Mouse (Mus musculus) CH12.LX (cell line): ENCODE results near the gene Cd40. TPM values are rescaled to one million over a fixed set of nuclear protein-coding genes. Genes with fewer than 3 reads are reported as not detected.
A peak's percentile ranks its signal among the peaks of the same experiment; 100 is the strongest.

Source experiments
- DNase-seq: peaks from one replicate; pipeline ENCODE4 v3.0.0-alpha.2; 2013; ENCODE audit errors: extremely low read depth
- H3K27ac ChIP-seq: 2 replicates; pipeline ENCODE4 v1.5.1; 2012; ENCODE audit warnings: low read depth, mild to moderate bottlenecking, control low read depth, moderate library complexity; ENCODE audit not compliant: insufficient read depth
- H3K27me3 ChIP-seq: replicated peaks from 2 replicates; pipeline ENCODE3; 2012; ENCODE audit warnings: inconsistent platforms
- H3K36me3 ChIP-seq, 2 experiments: replicated peaks in 1 of 2; 2 replicates each; pipeline versions ENCODE3 to v1.6.1; 2012; ENCODE audit warnings: inconsistent platforms in 1 of 2, low read length in 1 of 2, mild to moderate bottlenecking in 1 of 2, mixed read lengths in 1 of 2, moderate library complexity in 1 of 2; ENCODE audit not compliant: control insufficient read depth in 1 of 2, insufficient read depth in 1 of 2
- H3K4me1 ChIP-seq, 2 experiments: 2 replicates each; pipeline ENCODE4 v1.6.1; 2012; ENCODE audit warnings: inconsistent platforms in 1 of 2, moderate library complexity in 1 of 2; ENCODE audit not compliant: insufficient read depth in 2 of 2, control insufficient read depth in 1 of 2
- H3K4me2 ChIP-seq: 2 replicates; pipeline ENCODE4 v1.6.1; 2012; ENCODE audit warnings: low read depth, mild to moderate bottlenecking, control low read depth; ENCODE audit not compliant: poor library complexity, insufficient read depth, severe bottlenecking
- H3K4me3 ChIP-seq, 3 experiments: fragments of 150-350 bp in 1 of 3; sonication (generic) in 1 of 3; replicated peaks in 1 of 3; 2 replicates each; pipeline versions ENCODE3 to v1.5.1; 2011 to 2012; ENCODE audit warnings: low read depth in 2 of 3, low read length in 2 of 3, mild to moderate bottlenecking in 2 of 3, moderate library complexity in 2 of 3, control low read depth in 1 of 3, improper control_type of control experiment in 1 of 3, inconsistent platforms in 1 of 3, mixed read lengths in 1 of 3; ENCODE audit not compliant: poor library complexity in 1 of 3
- H3K79me2 ChIP-seq: replicated peaks from 2 replicates; pipeline ENCODE4 v1.6.1; 2012; ENCODE audit warnings: mild to moderate bottlenecking, moderate library complexity; ENCODE audit not compliant: control insufficient read depth, poor library complexity, insufficient read depth, severe bottlenecking; ENCODE audit errors: extremely low read depth
- H3K9ac ChIP-seq: 2 replicates; pipeline ENCODE4 v1.6.1; 2012; ENCODE audit warnings: low read depth, mild to moderate bottlenecking, control low read depth, moderate library complexity; ENCODE audit not compliant: insufficient read depth
- H3K9me3 ChIP-seq: replicated peaks from 2 replicates; pipeline ENCODE3; 2012; ENCODE audit warnings: low read length, inconsistent platforms, mixed read lengths
- BHLHE40 ChIP-seq: IDR thresholded peaks from 2 replicates; pipeline ENCODE4 v1.6.1; 2011; ENCODE audit warnings: mild to moderate bottlenecking, low read depth, low read length, improper control_type of control experiment
- CHD1 ChIP-seq: IDR thresholded peaks from 2 replicates; pipeline ENCODE4 v1.6.1; 2012; ENCODE audit warnings: low read depth, low read length, improper control_type of control experiment, inconsistent platforms
- CHD2 ChIP-seq: IDR thresholded peaks from 2 replicates; pipeline ENCODE4 v1.6.1; 2011; ENCODE audit warnings: low read length, improper control_type of control experiment
- ELF1 ChIP-seq: IDR thresholded peaks from 2 replicates; pipeline ENCODE4 v1.6.1; 2014; ENCODE audit warnings: low read depth, mild to moderate bottlenecking, inconsistent platforms, low read length, improper control_type of control experiment
- EP300 ChIP-seq: IDR thresholded peaks from 2 replicates; pipeline ENCODE4 v1.6.1; 2011; ENCODE audit warnings: low read length, improper control_type of control experiment
- ETS1 ChIP-seq: conservative IDR thresholded peaks from 2 replicates; pipeline ENCODE4 v1.6.1; 2012; ENCODE audit warnings: low read depth, mild to moderate bottlenecking, inconsistent platforms, low read length, improper control_type of control experiment, moderate library complexity
- GABPA ChIP-seq: IDR thresholded peaks from 2 replicates; pipeline ENCODE4 v1.6.1; 2012; ENCODE audit warnings: low read depth, low read length, improper control_type of control experiment, inconsistent platforms; ENCODE audit not compliant: insufficient replicate concordance
- HCFC1 ChIP-seq: IDR thresholded peaks from 2 replicates; pipeline ENCODE4 v1.6.1; 2012; ENCODE audit warnings: low read depth, mild to moderate bottlenecking, inconsistent platforms, low read length, improper control_type of control experiment
- IRF4 ChIP-seq: IDR thresholded peaks from 2 replicates; pipeline ENCODE4 v1.6.1; 2014; ENCODE audit warnings: low read depth, mild to moderate bottlenecking, inconsistent platforms, low read length, improper control_type of control experiment
- KAT2A ChIP-seq: IDR thresholded peaks from 2 replicates; pipeline ENCODE4 v1.6.1; 2012; ENCODE audit warnings: low read length, improper control_type of control experiment, inconsistent platforms; ENCODE audit not compliant: insufficient replicate concordance
- MAFK ChIP-seq: IDR thresholded peaks from 2 replicates; pipeline ENCODE4 v1.6.1; 2011; ENCODE audit warnings: low read length, improper control_type of control experiment; ENCODE audit not compliant: insufficient replicate concordance
- MAX ChIP-seq: IDR thresholded peaks from 2 replicates; pipeline ENCODE4 v1.6.1; 2011; ENCODE audit warnings: low read length, improper control_type of control experiment
- MEF2A ChIP-seq: IDR thresholded peaks from 2 replicates; pipeline ENCODE4 v1.6.1; 2014; ENCODE audit warnings: low read depth, mild to moderate bottlenecking, inconsistent platforms, low read length, improper control_type of control experiment, borderline replicate concordance
- MXI1 ChIP-seq: IDR thresholded peaks from 2 replicates; pipeline ENCODE4 v1.6.1; 2011; ENCODE audit warnings: mild to moderate bottlenecking, low read depth, low read length, improper control_type of control experiment
- MYC ChIP-seq: IDR thresholded peaks from 2 replicates; pipeline ENCODE4 v1.6.1; 2011; ENCODE audit warnings: low read depth, mild to moderate bottlenecking, improper control_type of control experiment, low read length
- NELFE ChIP-seq: IDR thresholded peaks from 2 replicates; pipeline ENCODE4 v1.6.1; 2011; ENCODE audit warnings: low read depth, low read length, improper control_type of control experiment
- PAX5 ChIP-seq: IDR thresholded peaks from 2 replicates; pipeline ENCODE4 v1.6.1; 2012; ENCODE audit warnings: low read length, inconsistent platforms, mixed read lengths
- POLR2A ChIP-seq: IDR thresholded peaks from 2 replicates; pipeline ENCODE4 v1.6.1; 2011; ENCODE audit warnings: low read depth, mild to moderate bottlenecking, improper control_type of control experiment, low read length
- POLR2AphosphoS2 ChIP-seq: IDR thresholded peaks from 2 replicates; pipeline ENCODE4 v1.6.1; 2011; ENCODE audit warnings: low read depth, low read length, improper control_type of control experiment
- RAD21 ChIP-seq: IDR thresholded peaks from 2 replicates; pipeline ENCODE4 v1.6.1; 2011; ENCODE audit warnings: low read depth, mild to moderate bottlenecking, low read length, improper control_type of control experiment, moderate library complexity
- RCOR1 ChIP-seq: conservative IDR thresholded peaks from 2 replicates; pipeline ENCODE4 v1.6.1; 2012; ENCODE audit warnings: low read depth, mild to moderate bottlenecking, inconsistent platforms, low read length, improper control_type of control experiment
- SIN3A ChIP-seq: IDR thresholded peaks from 2 replicates; pipeline ENCODE4 v1.6.1; 2012; ENCODE audit warnings: low read length, improper control_type of control experiment, inconsistent platforms
- TBP ChIP-seq: conservative IDR thresholded peaks from 2 replicates; pipeline ENCODE4 v1.6.1; 2011; ENCODE audit warnings: low read depth, low read length, improper control_type of control experiment
- TCF12 ChIP-seq: IDR thresholded peaks from 2 replicates; pipeline ENCODE4 v1.6.1; 2014; ENCODE audit warnings: low read depth, mild to moderate bottlenecking, inconsistent platforms, low read length, improper control_type of control experiment
- UBTF ChIP-seq: IDR thresholded peaks from 2 replicates; pipeline ENCODE4 v1.6.1; 2012; ENCODE audit warnings: low read depth, mild to moderate bottlenecking, inconsistent platforms, low read length, improper control_type of control experiment, moderate library complexity
- ZMIZ1 ChIP-seq: IDR thresholded peaks from 2 replicates; pipeline ENCODE4 v1.6.1; 2012; ENCODE audit warnings: low read depth, mild to moderate bottlenecking, inconsistent platforms, low read length, improper control_type of control experiment
- dilution Hi-C: fragments of 300-500 bp; cut with MboI; formaldehyde crosslinking; loops from 2 replicates; pipeline ENCODE4 v1.14.3; 2020; ENCODE audit warnings: low sequenced_read_pairs; ENCODE audit not compliant: extremely low pct_unique_long_range_greater_than_20kb, extremely low pct_ligation_motif_present
- in situ Hi-C: fragments of 300-500 bp; cut with MboI; formaldehyde crosslinking; loops from 3 replicates; pipeline ENCODE4 v1.14.3; 2019; ENCODE audit warnings: low sequenced_read_pairs, low pct_ligation_motif_present, low pct_unique_long_range_greater_than_20kb, mixed read lengths
- polyA plus RNA-seq: library from polyadenylated mRNA; unstranded; fragments of >175 nt; gene quantifications from 2 replicates; pipeline ENCODE4 v1.2.1, GENCODE M21; 2012; ENCODE audit warnings: low read depth; ENCODE audit not compliant: insufficient read length
- total RNA-seq, 2 experiments: library from RNA; depleted of rRNA; stranded (reverse); fragments of 300-350 nt in 1 of 2; fragments of >200 nt in 1 of 2; gene quantifications; 2 replicates each; pipeline ENCODE4 v1.2.3; 2012 to 2014

Gene Cd40
- total RNA-seq (2012; rRNA removed) (146 and 149 TPM in 2 replicates), total RNA-seq (2014; rRNA removed) (191 and 223 TPM in 2 replicates), polyA plus RNA-seq (147 and 149 TPM in 2 replicates)

DNA sequence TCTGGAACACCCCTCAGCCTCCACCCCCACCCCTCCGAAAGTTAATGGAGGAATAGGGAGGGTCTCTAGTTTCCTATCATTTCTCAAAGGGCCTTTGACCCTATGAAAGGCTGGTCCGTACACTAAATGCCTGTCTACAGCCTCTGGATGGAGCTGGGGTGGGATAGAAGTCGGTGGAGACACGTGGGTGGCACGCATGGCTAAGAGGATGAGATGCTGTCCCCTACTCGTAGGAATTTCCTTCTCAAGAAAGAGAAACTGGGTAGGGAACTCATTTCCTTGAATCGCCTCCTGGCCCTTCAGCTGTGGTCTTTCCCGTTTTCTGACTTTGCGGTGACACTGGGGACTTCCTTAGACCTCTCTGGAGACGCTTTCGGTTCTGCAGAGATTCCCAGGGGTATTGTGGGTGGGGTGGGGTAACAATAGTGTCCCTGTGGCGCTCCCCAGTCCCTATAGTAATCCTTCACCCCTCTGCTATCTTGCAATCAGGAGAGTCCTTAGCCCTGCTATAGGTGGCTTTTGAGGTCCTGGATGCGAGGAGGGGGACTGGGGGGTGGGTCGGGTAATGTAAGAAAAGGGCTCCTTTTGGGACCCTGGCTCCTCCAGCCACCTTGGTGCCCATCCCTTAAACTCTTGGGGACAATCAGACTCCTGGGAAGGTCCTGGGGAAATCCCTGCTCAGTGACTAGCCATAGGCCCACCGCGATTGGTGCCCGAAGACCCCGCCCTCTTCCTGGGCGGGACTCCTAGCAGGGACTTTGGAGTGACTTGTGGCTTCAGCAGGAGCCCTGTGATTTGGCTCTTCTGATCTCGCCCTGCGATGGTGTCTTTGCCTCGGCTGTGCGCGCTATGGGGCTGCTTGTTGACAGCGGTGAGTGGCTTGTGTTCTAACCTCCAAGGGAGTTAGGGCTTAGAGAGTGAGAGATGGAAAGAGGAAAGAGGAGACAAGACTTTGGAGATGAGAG is at the start of gene Cd40:
TSS of gene Cd40 (plus strand) at position 740 of the 965 bp plus-strand sequence.
- Histone ChIP-seq H3K36me3 (peaks cover 6 to 15% of the 10 kb centered on the region in 2 experiments), H3K27me3 (no peaks in the 10 kb centered on the region), H3K79me2 (peaks cover 32% of the 10 kb centered on the region)
- DNase-seq: peak; percentile 95
- TF ChIP-seq GABPA (no peak), MAX (peak; percentile 88), SIN3A (peak; percentile 83), ZMIZ1 (peak; percentile 97), MXI1 (peak; percentile 73), TBP (peak; percentile 97), EP300 (peak; percentile 91), UBTF (no peak; the same call in 1 of the 2 replicates), TCF12 (peak; percentile 87), IRF4 (peak; percentile 90), KAT2A (0 out of 2 replicates have a peak, but pooled peaks have one; percentile 64), CHD2 (peak; percentile 60), RAD21 (no peak), MAFK (peak; percentile 75), ETS1 (peak; percentile 91), POLR2A (peak; percentile 99), BHLHE40 (peak; percentile 93), MYC (peak; percentile 91), PAX5 (no peak), NELFE (peak; percentile 98), POLR2AphosphoS2 (peak; percentile 72; the same call in 1 of the 2 replicates), ELF1 (no peak; the same call in 1 of the 2 replicates), HCFC1 (peak; percentile 30; the same call in 1 of the 2 replicates), CHD1 (no peak), RCOR1 (peak; percentile 80; the same call in 1 of the 2 replicates), MEF2A (peak; percentile 80)
- TF ChIP-seq, all 38 proteins: peak for 20
- H3K27ac ChIP-seq: peak within 1 kb of the TSS; percentile 99
- H3K9me3 ChIP-seq: peaks cover 11% of the 10 kb centered on the region
- in situ Hi-C loops (no loop called here), dilution Hi-C loops (no loop called here)
- H3K4me2 ChIP-seq: peak within 1 kb of the TSS; percentile 90
- H3K4me1 ChIP-seq: peaks cover 19 to 34% of the 10 kb centered on the region in 2 experiments
- peak within 1 kb of the TSS; percentile 68 to 88 (median 85) for H3K4me3 ChIP-seq
- peak within 1 kb of the TSS; percentile 86 for H3K9ac ChIP-seq
